Comparison of ENCODE assay signal across 8 mouse cellular contexts in genomic region chr15:27856050-27856787, GRCm38 (mm10).
DNase-seq lines count a peak whose midpoint lies in the region; ATAC-seq lines count a peak whose summit lies in the region.

No protein-coding gene starts in this region.

- no peak overlapping the region for H3K4me3 ChIP-seq in neural tube, embryonic 11.5 days (ENCODE audit: low read depth, low read length)
- H3K4me3 ChIP-seq in heart, embryonic 12.5 days: peak overlapping the region; percentile 34
- H3K4me3 ChIP-seq in neural tube, embryonic 14.5 days (ENCODE audit: low read depth, low read length): no peak overlapping the region

- 67% methylated on average over 29 of the region's 29 CpGs for WGBS in neural tube, embryonic 11.5 days
- 25% methylated on average over 29 of the region's 29 CpGs for WGBS in heart, embryonic 12.5 days
- 61% methylated on average over 29 of the region's 29 CpGs for WGBS in neural tube, embryonic 14.5 days

- no peaks in the 10 kb centered on the region for H3K9me3 ChIP-seq in neural tube, embryonic 11.5 days (ENCODE audit: control insufficient read depth, low read length)
- no peaks in the 10 kb centered on the region for H3K9me3 ChIP-seq in heart, embryonic 12.5 days (replicated peaks)
- no peaks in the 10 kb centered on the region for H3K9me3 ChIP-seq in neural tube, embryonic 14.5 days (ENCODE audit: control insufficient read depth, low read length)

- H3K27me3 ChIP-seq in neural tube, embryonic 11.5 days (ENCODE audit: control insufficient read depth, insufficient read depth, low read length): no peaks in the 10 kb centered on the region
- no peaks in the 10 kb centered on the region for H3K27me3 ChIP-seq in heart, embryonic 12.5 days (replicated peaks)
- no peaks in the 10 kb centered on the region for H3K27me3 ChIP-seq in neural tube, embryonic 14.5 days (ENCODE audit: control insufficient read depth, insufficient read depth, low read length)

- H3K4me2 ChIP-seq in neural tube, embryonic 11.5 days (ENCODE audit: low read depth): no peak overlapping the region
- peak overlapping the region; percentile 70 for H3K4me2 ChIP-seq in heart, embryonic 12.5 days
- H3K4me2 ChIP-seq in neural tube, embryonic 14.5 days (ENCODE audit: low read depth, low read length): no peak overlapping the region

- H3K27ac ChIP-seq in neural tube, embryonic 11.5 days (ENCODE audit: low read depth, low read length): no peak overlapping the region
- peak overlapping the region; percentile 59 for H3K27ac ChIP-seq in heart, embryonic 12.5 days (ENCODE audit: poor library complexity, severe bottlenecking)
- no peak overlapping the region for H3K27ac ChIP-seq in neural tube, embryonic 14.5 days (ENCODE audit: low read depth, low read length)

- ATAC-seq in neural tube, embryonic 11.5 days (ENCODE audit: insufficient read depth, low FRiP score, low TSS enrichment): no peak
- ATAC-seq in heart, embryonic 12.5 days (ENCODE audit: insufficient number of reproducible peaks, low FRiP score): peak; percentile 67
- ATAC-seq in neural tube, embryonic 14.5 days (ENCODE audit: low read depth): peak; percentile 9; the same call in 1 of the 2 replicates

- peak; percentile 24 for DNase-seq in neural tube, embryonic 11.5 days (ENCODE audit: low spot score)
- DNase-seq in neural tube, embryonic 10.5 days (ENCODE audit: extremely low spot score, low spot score): no peak
- peak; percentile 39 to 42 for DNase-seq in kidney, postnatal 36 days
- DNase-seq in cerebellum, postnatal 4 days (ENCODE audit: low spot score in 2 of 2): no peak
- DNase-seq in urinary bladder, postnatal 10 days (ENCODE audit: low spot score): no peak
- no peak for DNase-seq in cerebellum, postnatal 25 days

- peaks cover 6% of the 10 kb centered on the region for H3K36me3 ChIP-seq in neural tube, embryonic 11.5 days (ENCODE audit: control insufficient read depth, insufficient read depth, low read length)
- H3K36me3 ChIP-seq in heart, embryonic 12.5 days: peaks cover 43% of the 10 kb centered on the region
- peaks cover 29% of the 10 kb centered on the region for H3K36me3 ChIP-seq in neural tube, embryonic 14.5 days (ENCODE audit: control insufficient read depth, insufficient read depth, low read length)

- H3K9ac ChIP-seq in neural tube, embryonic 11.5 days (ENCODE audit: low read length): no peak overlapping the region
- H3K9ac ChIP-seq in heart, embryonic 12.5 days: peak overlapping the region; percentile 55; the same call in 1 of the 2 replicates
- no peak overlapping the region for H3K9ac ChIP-seq in neural tube, embryonic 14.5 days (replicated peaks; ENCODE audit: low read depth, low read length)

- no peaks in the 10 kb centered on the region for H3K4me1 ChIP-seq in neural tube, embryonic 11.5 days (ENCODE audit: control insufficient read depth, insufficient read depth, low read length)
- peaks cover 48% of the 10 kb centered on the region for H3K4me1 ChIP-seq in heart, embryonic 12.5 days (replicated peaks)
- no peaks in the 10 kb centered on the region for H3K4me1 ChIP-seq in neural tube, embryonic 14.5 days (ENCODE audit: control insufficient read depth, insufficient read depth, low read length)

Comparison
In these comparisons a context has a peak if more than half of its experiments do, and no peak if none do; other contexts are left out.
1. DNase-seq: peak in neural tube, embryonic 11.5 days (single experiment) and kidney, postnatal 36 days (2 of 2); none in neural tube, embryonic 10.5 days (single experiment), cerebellum, postnatal 4 days (0 of 2), urinary bladder, postnatal 10 days (single experiment) and cerebellum, postnatal 25 days (0 of 2).